Mouse (Mus musculus) MEL (cell line): ENCODE data around the gene Ppp1r18. TPM values are rescaled to one million over a fixed set of nuclear protein-coding genes. Genes with fewer than 3 reads are reported as not detected.

Source experiments
- DNase-seq: peaks from one replicate; pipeline ENCODE4 v3.0.0; 2011; ENCODE audit warnings: low read depth, low spot score
- H3K27ac ChIP-seq: 2 replicates; pipeline ENCODE4 v1.5.1; 2012; ENCODE audit warnings: low read depth, mild to moderate bottlenecking, control low read depth, low read length, moderate library complexity; ENCODE audit not compliant: control insufficient read depth
- H3K27me3 ChIP-seq, 2 experiments: fragments of 150-350 bp in 1 of 2; sonication (generic) in 1 of 2; 2 replicates each; pipeline ENCODE4 v1.6.1; 2012; ENCODE audit warnings: low read length in 2 of 2, mild to moderate bottlenecking in 2 of 2, improper control_type of control experiment in 1 of 2, moderate library complexity in 1 of 2; ENCODE audit not compliant: insufficient read depth in 2 of 2, control insufficient read depth in 1 of 2
- H3K36me3 ChIP-seq, 2 experiments: 2 replicates each; pipeline ENCODE4 v1.6.1; 2012 to 2014; ENCODE audit warnings: low read length in 2 of 2, improper control_type of control experiment in 1 of 2, inconsistent platforms in 1 of 2, mild to moderate bottlenecking in 1 of 2; ENCODE audit not compliant: insufficient read depth in 2 of 2, control insufficient read depth in 1 of 2
- H3K4me1 ChIP-seq, 2 experiments: fragments of 150-350 bp in 1 of 2; sonication (generic) in 1 of 2; 2 replicates each; pipeline ENCODE4 v1.6.1; 2012; ENCODE audit warnings: low read length in 2 of 2, improper control_type of control experiment in 1 of 2, mild to moderate bottlenecking in 1 of 2; ENCODE audit not compliant: insufficient read depth in 2 of 2, control insufficient read depth in 1 of 2
- H3K4me3 ChIP-seq, 2 experiments: fragments of 150-350 bp in 1 of 2; sonication (generic) in 1 of 2; 2 replicates each; pipeline ENCODE4 v1.5.1; 2012; ENCODE audit warnings: low read depth in 2 of 2, low read length in 2 of 2, mild to moderate bottlenecking in 2 of 2, moderate library complexity in 2 of 2, control low read depth in 1 of 2, improper control_type of control experiment in 1 of 2; ENCODE audit not compliant: control insufficient read depth in 1 of 2, insufficient read depth in 1 of 2
- H3K79me2 ChIP-seq: 2 replicates; pipeline ENCODE4 v1.6.1; 2012; ENCODE audit warnings: mild to moderate bottlenecking, low read length, moderate library complexity; ENCODE audit not compliant: control insufficient read depth, poor library complexity, insufficient read depth
- H3K9ac ChIP-seq: 2 replicates; pipeline ENCODE4 v1.6.1; 2012; ENCODE audit warnings: low read depth, mild to moderate bottlenecking, control low read depth, low read length, moderate library complexity; ENCODE audit not compliant: control insufficient read depth, poor library complexity, severe bottlenecking
- H3K9me3 ChIP-seq: fragments of 150-350 bp; sonication (generic); replicated peaks from 2 replicates; pipeline ENCODE4 v1.6.1; 2012; ENCODE audit warnings: mild to moderate bottlenecking, low read length, improper control_type of control experiment, moderate library complexity; ENCODE audit not compliant: insufficient read depth
- CHD1 ChIP-seq: IDR thresholded peaks from 2 replicates; pipeline ENCODE4 v1.6.1; 2012; ENCODE audit warnings: low read depth, mild to moderate bottlenecking, inconsistent platforms, low read length, improper control_type of control experiment
- CHD2 ChIP-seq: IDR thresholded peaks from 2 replicates; pipeline ENCODE4 v1.6.1; 2011; ENCODE audit warnings: low read length, improper control_type of control experiment
- CTCF ChIP-seq, 3 experiments: IDR thresholded peaks in 2 of 3; conservative IDR thresholded peaks in 1 of 3; 2 replicates each; pipeline ENCODE4 v1.5.1; 2011 to 2012; ENCODE audit warnings: low read length in 3 of 3, low read depth in 2 of 3, mild to moderate bottlenecking in 2 of 3, improper control_type of control experiment in 1 of 3, inconsistent platforms in 1 of 3, mixed read lengths in 1 of 3, moderate library complexity in 1 of 3; ENCODE audit not compliant: control insufficient read depth in 1 of 3, insufficient read depth in 1 of 3, poor library complexity in 1 of 3, severe bottlenecking in 1 of 3
- E2F4 ChIP-seq: IDR thresholded peaks from 2 replicates; pipeline ENCODE4 v1.6.1; 2011; ENCODE audit warnings: low read depth, low read length, improper control_type of control experiment, borderline replicate concordance
- ELF1 ChIP-seq: IDR thresholded peaks from 2 replicates; pipeline ENCODE4 v1.6.1; 2014; ENCODE audit warnings: low read depth, mild to moderate bottlenecking, inconsistent platforms, low read length, improper control_type of control experiment, moderate library complexity
- GATA1 ChIP-seq: IDR thresholded peaks from 2 replicates; pipeline ENCODE4 v1.6.1; 2011; ENCODE audit warnings: low read depth, low read length, improper control_type of control experiment
- JUND ChIP-seq: IDR thresholded peaks from 2 replicates; pipeline ENCODE4 v1.6.1; 2011; ENCODE audit warnings: low read depth, mild to moderate bottlenecking, improper control_type of control experiment, low read length
- KAT2A ChIP-seq: conservative IDR thresholded peaks from 2 replicates; pipeline ENCODE4 v1.6.1; 2012; ENCODE audit warnings: low read depth, low read length, improper control_type of control experiment, inconsistent platforms
- MAFK ChIP-seq: IDR thresholded peaks from 2 replicates; pipeline ENCODE4 v1.6.1; 2011; ENCODE audit warnings: low read depth, mild to moderate bottlenecking, low read length, improper control_type of control experiment, borderline replicate concordance
- MAX ChIP-seq: IDR thresholded peaks from 2 replicates; pipeline ENCODE4 v1.6.1; 2011; ENCODE audit warnings: low read length, improper control_type of control experiment
- MXI1 ChIP-seq: IDR thresholded peaks from 2 replicates; pipeline ENCODE4 v1.6.1; 2011; ENCODE audit warnings: mild to moderate bottlenecking, low read depth, low read length, improper control_type of control experiment
- MYC ChIP-seq: IDR thresholded peaks from 2 replicates; pipeline ENCODE4 v1.6.1; 2011; ENCODE audit warnings: low read depth, mild to moderate bottlenecking, low read length, improper control_type of control experiment, moderate library complexity
- POLR2A ChIP-seq, 2 experiments: IDR thresholded peaks; 2 replicates each; pipeline ENCODE4 v1.6.1; 2011 to 2012; ENCODE audit warnings: low read length in 2 of 2, mild to moderate bottlenecking in 2 of 2, control low read depth in 1 of 2, improper control_type of control experiment in 1 of 2, low read depth in 1 of 2, moderate library complexity in 1 of 2; ENCODE audit not compliant: control insufficient read depth in 1 of 2, insufficient read depth in 1 of 2, poor library complexity in 1 of 2
- POLR2AphosphoS2 ChIP-seq: IDR thresholded peaks from 2 replicates; pipeline ENCODE4 v1.6.1; 2011; ENCODE audit warnings: low read length, improper control_type of control experiment
- RAD21 ChIP-seq: IDR thresholded peaks from 2 replicates; pipeline ENCODE4 v1.6.1; 2011; ENCODE audit warnings: mild to moderate bottlenecking, low read depth, low read length, improper control_type of control experiment
- RCOR1 ChIP-seq: IDR thresholded peaks from 2 replicates; pipeline ENCODE4 v1.6.1; 2012; ENCODE audit warnings: low read depth, mild to moderate bottlenecking, inconsistent platforms, low read length, improper control_type of control experiment
- SMC3 ChIP-seq: IDR thresholded peaks from 2 replicates; pipeline ENCODE4 v1.6.1; 2011; ENCODE audit warnings: low read depth, low read length, improper control_type of control experiment
- TBP ChIP-seq: IDR thresholded peaks from 2 replicates; pipeline ENCODE4 v1.8.0; 2011; ENCODE audit warnings: low read depth, low read length, improper control_type of control experiment
- TCF12 ChIP-seq: IDR thresholded peaks from 2 replicates; pipeline ENCODE4 v1.6.1; 2014; ENCODE audit warnings: low read depth, mild to moderate bottlenecking, inconsistent platforms, low read length, improper control_type of control experiment, moderate library complexity
- UBTF ChIP-seq: IDR thresholded peaks from 2 replicates; pipeline ENCODE4 v1.6.1; 2012; ENCODE audit warnings: low read depth, mild to moderate bottlenecking, inconsistent platforms, low read length, improper control_type of control experiment, moderate library complexity, borderline replicate concordance; ENCODE audit not compliant: insufficient read depth
- ZC3H11A ChIP-seq: IDR thresholded peaks from 2 replicates; pipeline ENCODE4 v1.6.1; 2012; ENCODE audit warnings: low read depth, mild to moderate bottlenecking, inconsistent platforms, low read length, improper control_type of control experiment
- ZKSCAN1 ChIP-seq: IDR thresholded peaks from 2 replicates; pipeline ENCODE4 v1.6.1; 2012; ENCODE audit warnings: low read depth, mild to moderate bottlenecking, inconsistent platforms, low read length, improper control_type of control experiment, moderate library complexity
- ZNF384 ChIP-seq: IDR thresholded peaks from 2 replicates; pipeline ENCODE4 v1.6.1; 2012; ENCODE audit warnings: low read depth, mild to moderate bottlenecking, inconsistent platforms, low read length, improper control_type of control experiment
- polyA plus RNA-seq, 2 experiments: library from polyadenylated mRNA; stranded (reverse) in 1 of 2; unstranded in 1 of 2; fragments of >175 nt in 1 of 2; fragments of >200 nt in 1 of 2; gene quantifications; 2 replicates each; pipeline versions ENCODE4 v1.2.1 to v1.2.4; 2012; ENCODE audit warnings: low replicate concordance in 2 of 2, low read depth in 1 of 2; ENCODE audit not compliant: insufficient read length in 2 of 2, insufficient read depth in 1 of 2, missing spikeins in 1 of 2
- total RNA-seq: library from RNA; depleted of rRNA; stranded (reverse); fragments of 300-350 nt; gene quantifications from 2 replicates; pipeline ENCODE4 v1.2.3, GENCODE M21; 2012

Ppp1r18 gene
- total and polyA plus RNA-seq, 3 experiments, result 10.1 to 36.2 TPM; not detected in 1

- Histone ChIP-seq H3K27ac (no peak overlapping the region), H3K9ac (no peak overlapping the region), H3K79me2 (peaks cover 2% of the 10 kb centered on the region; the same call in 1 of the 2 replicates), H3K27me3 (no peaks in the 10 kb centered on the region), H3K4me3 (no peak overlapping the region), H3K4me1 (peaks cover 2 to 25% of the 10 kb centered on the region in 2 experiments; a peak in 3 of 4 replicates), H3K9me3 (no peaks in the 10 kb centered on the region), H3K36me3 (peaks cover 1 to 15% of the 10 kb centered on the region in 2 experiments; a peak in 3 of 4 replicates)
- no peak for DNase-seq
- TF ChIP-seq ZNF384 (peak; percentile 61), MAFK (peak; percentile 69; the same call in 1 of the 2 replicates), POLR2A (IDR thresholded peaks at IDR 0.05; ENCODE audit: control insufficient read depth in 1 of 2, insufficient read depth in 1 of 2, low read depth in 1 of 2, low read length in 2 of 2, poor library complexity in 1 of 2) (no peak)
Measured at GRCm38 (mm10) chr17:35905587-35905986, 40.2 kb downstream of the Ppp1r18 start.

- DNase-seq, result peak; percentile 48
- peaks cover 6% of the 10 kb centered on the region for H3K79me2 ChIP-seq
- H3K27me3 ChIP-seq, result no peaks in the 10 kb centered on the region
- no peak overlapping the region for H3K4me3 ChIP-seq
- H3K36me3 ChIP-seq, result peaks cover 1 to 9% of the 10 kb centered on the region in 2 experiments
- TF ChIP-seq TCF12, result no peak
- peak; percentile 21 to 56 (median 24); a peak in 3 of 6 replicates for TF ChIP-seq CTCF (IDR thresholded peaks at IDR 0.05 in 2 of 3, conservative IDR thresholded peaks at IDR 0.05 in 1 of 3; ENCODE audit: control insufficient read depth in 1 of 3, insufficient read depth in 1 of 3, low read depth in 2 of 3, low read length in 3 of 3, poor library complexity in 1 of 3, severe bottlenecking in 1 of 3)
- peak; percentile 68 for TF ChIP-seq ZC3H11A
- peak; percentile 83 for TF ChIP-seq ZNF384
- peak; percentile 75 for TF ChIP-seq MYC
- TF ChIP-seq RAD21, result peak; percentile 63
- peak; percentile 64 for TF ChIP-seq SMC3
- TF ChIP-seq MXI1, result peak; percentile 50
- no peak for TF ChIP-seq GATA1
- TF ChIP-seq MAX, result no peak
- no peak for TF ChIP-seq POLR2AphosphoS2
- TF ChIP-seq, all 39 proteins: peak for 7
- Histone ChIP-seq H3K4me1 (peaks cover 0 to 11% of the 10 kb centered on the region in 2 experiments; a peak in 2 of 4 replicates), H3K9ac (no peak overlapping the region), H3K9me3 (no peaks in the 10 kb centered on the region), H3K27ac (no peak overlapping the region)
Measured at GRCm38 (mm10) chr17:35907609-35908008, 42.2 kb downstream of the Ppp1r18 start.

- H3K79me2 ChIP-seq, result peaks cover 17% of the 10 kb centered on the region
- peak overlapping the region; percentile 75 for H3K9ac ChIP-seq
- peak overlapping the region; percentile 33 for H3K27ac ChIP-seq
- peaks cover 1 to 12% of the 10 kb centered on the region in 2 experiments for H3K36me3 ChIP-seq
- no peaks in the 10 kb centered on the region for H3K9me3 ChIP-seq
- peak overlapping the region; percentile 71 to 95 for H3K4me3 ChIP-seq
- no peaks in the 10 kb centered on the region for H3K27me3 ChIP-seq
- TF ChIP-seq ZNF384, result no peak
- TF ChIP-seq E2F4, result no peak
- TF ChIP-seq ELF1, result no peak
- TF ChIP-seq MAFK, result no peak
- no peak for TF ChIP-seq CHD1
- no peak for TF ChIP-seq UBTF
- TF ChIP-seq POLR2A (IDR thresholded peaks at IDR 0.05; ENCODE audit: control insufficient read depth in 1 of 2, insufficient read depth in 1 of 2, low read depth in 1 of 2, low read length in 2 of 2, poor library complexity in 1 of 2), result no peak
- no peak for TF ChIP-seq MYC
- TF ChIP-seq JUND, result no peak
- TF ChIP-seq CHD2, result no peak
- no peak for TF ChIP-seq ZKSCAN1
- no peak for TF ChIP-seq TBP
- no peak for TF ChIP-seq RCOR1
- TF ChIP-seq KAT2A, result no peak
- DNase-seq, result no peak
- peaks cover 0 to 14% of the 10 kb centered on the region in 2 experiments; a peak in 2 of 4 replicates for H3K4me1 ChIP-seq
Measured at GRCm38 (mm10) chr17:35909186-35909918, 44.0 kb downstream of the Ppp1r18 start.
